Mouse (Mus musculus): ENCODE measurements around the gene Tmbim1. TPM values are rescaled to one million over a fixed set of nuclear protein-coding genes. Genes with fewer than 3 reads are reported as not detected.

The Tmbim1 gene
- polyA plus RNA-seq, 1 experiment from 2014 or later, result 3.7 TPM

Other genes starting within 250 kb of the Tmbim1 start
- 7.7 and 9.4 TPM in 2 replicates for gene Tns1, start 181.2 kb downstream of the Tmbim1 start, polyA plus RNA-seq (2014; fragmentation: Nextera tagmentation; extraction: Ambion mirVana)
- 0.24 and 0.27 TPM in 2 replicates for gene Rufy4, start 180.1 kb downstream of the Tmbim1 start, polyA plus RNA-seq (2014; fragmentation: Nextera tagmentation; extraction: Ambion mirVana)
- 0.06 and 0.08 TPM in 2 replicates for gene Cxcr2, start 151.6 kb downstream of the Tmbim1 start, polyA plus RNA-seq (2014; fragmentation: Nextera tagmentation; extraction: Ambion mirVana)
- gene Cxcr1, start 111.0 kb downstream of the Tmbim1 start, polyA plus RNA-seq (2014; fragmentation: Nextera tagmentation; extraction: Ambion mirVana), result not detected in 2 replicates
- gene Arpc2, start 69.5 kb downstream of the Tmbim1 start, polyA plus RNA-seq (2014; fragmentation: Nextera tagmentation; extraction: Ambion mirVana), result 341 and 351 TPM in 2 replicates
- gene Gpbar1, start 27.1 kb downstream of the Tmbim1 start, polyA plus RNA-seq (2014; fragmentation: Nextera tagmentation; extraction: Ambion mirVana), result 0.17 TPM in 1 of 2 replicates, not detected in the other
- 226 and 231 TPM in 2 replicates for gene Aamp, start 20.9 kb downstream of the Tmbim1 start, polyA plus RNA-seq (2014; fragmentation: Nextera tagmentation; extraction: Ambion mirVana)
- gene Pnkd, start 20.7 kb downstream of the Tmbim1 start, polyA plus RNA-seq (2014; fragmentation: Nextera tagmentation; extraction: Ambion mirVana), result 108 and 114 TPM in 2 replicates
- gene Catip, start 56.5 kb upstream of the Tmbim1 start, polyA plus RNA-seq (2014; fragmentation: Nextera tagmentation; extraction: Ambion mirVana), result 0.50 and 0.93 TPM in 2 replicates
- 1.9 and 2.4 TPM in 2 replicates for gene Slc11a1, start 69.6 kb upstream of the Tmbim1 start, polyA plus RNA-seq (2014; fragmentation: Nextera tagmentation; extraction: Ambion mirVana)
- gene Ctdsp1, start 85.9 kb upstream of the Tmbim1 start, polyA plus RNA-seq (2014; fragmentation: Nextera tagmentation; extraction: Ambion mirVana), result 19.9 and 22.3 TPM in 2 replicates
- gene Vil1, start 103.8 kb upstream of the Tmbim1 start, polyA plus RNA-seq (2014; fragmentation: Nextera tagmentation; extraction: Ambion mirVana), result 0.14 and 0.33 TPM in 2 replicates
- gene Cnot9, start 200.4 kb upstream of the Tmbim1 start, polyA plus RNA-seq (2014; fragmentation: Nextera tagmentation; extraction: Ambion mirVana), result 63.2 and 66.1 TPM in 2 replicates
- 3.3 and 3.9 TPM in 2 replicates for gene Plcd4, start 237.3 kb upstream of the Tmbim1 start, polyA plus RNA-seq (2014; fragmentation: Nextera tagmentation; extraction: Ambion mirVana)
- gene Usp37, start 238.7 kb upstream of the Tmbim1 start, polyA plus RNA-seq (2014; fragmentation: Nextera tagmentation; extraction: Ambion mirVana), result 28.6 and 35.9 TPM in 2 replicates

Measured in forebrain, embryonic 14.5 days (tissue).